Mouse (Mus musculus) brain, adult 10 weeks (tissue): Measurements from ENCODE around the gene Zc3h15. TPM values are rescaled to one million over a fixed set of nuclear protein-coding genes. Genes with fewer than 3 reads are reported as not detected.

Source experiments
- polyA plus RNA-seq: library from polyadenylated mRNA; stranded (reverse); fragments of 350-450 nt; fragmentation: Illumina TruSeq; extraction: RNeasy Lipid Tissue Mini Kit (QIAGEN cat#74804); gene quantifications from one replicate; pipeline ENCODE4 v1.2.3, GENCODE M21; 2015; ENCODE audit warnings: low read depth, low replicate concordance

Zc3h15 gene
- polyA plus RNA-seq = 130 TPM

GRCm38 (mm10) chr2:83644276-83645252 is at the start of gene Zc3h15:
Zc3h15 (plus strand) TSS chr2:83644435.

Other genes with a start within 250 kb of the Zc3h15 start
- gene Itgav, start 80.0 kb downstream of the Zc3h15 start, polyA plus RNA-seq = 46.4 TPM
- gene Fam171b, start 168.2 kb downstream of the Zc3h15 start, polyA plus RNA-seq = 170 TPM